Mouse (Mus musculus): ENCODE data around the gene Ifnab.

- TF ChIP-seq MAFK (IDR thresholded peaks at IDR 0.05; ENCODE audit: insufficient read depth, low read depth, low read length) (no peak), CHD2 (IDR thresholded peaks at IDR 0.05; ENCODE audit: low read depth, low read length) (no peak)
These were observed 27.6 kb upstream of the Ifnab start for GRCm38 (mm10) chr4:88718715-88719114.
